Comparison of ENCODE assay signal across 29 mouse cellular contexts in the genomic region with DNA sequence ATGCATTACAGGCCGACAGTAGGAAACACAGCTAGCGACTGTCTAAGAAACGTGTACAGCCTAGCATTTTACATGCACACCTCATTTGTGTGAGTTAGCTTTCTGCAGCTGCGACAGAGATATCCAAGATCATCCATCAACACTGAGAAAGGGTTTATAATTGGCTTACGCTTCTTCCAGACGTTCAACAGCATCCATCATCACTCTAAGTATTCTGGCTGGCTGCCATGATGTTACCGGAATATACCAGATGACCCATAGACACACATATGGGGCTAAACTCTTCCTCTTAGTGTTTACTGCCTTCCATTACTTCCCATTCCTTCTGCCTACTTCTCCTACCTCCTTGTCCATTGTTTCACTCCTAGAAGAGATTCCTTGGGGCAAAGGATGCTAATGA.
DNase-seq lines count a peak whose midpoint lies in the region; ATAC-seq and TF ChIP-seq lines count a peak whose summit lies in the region.
"Had no signal": no experiment of that assay in that cellular context is flagged by ENCODE, and none has a peak within 500 bp of the region (broad histone marks: within the 10 kb centered on the region; RNA-seq: fewer than 3 reads in every experiment).

No protein-coding gene starts in this region.

- no peak for DNase-seq in layer of hippocampus, adult 2 months (ENCODE audit: low spot score in 2 of 2)
- no peak for DNase-seq in layer of hippocampus, postnatal 36 days
- DNase-seq in neural tube, embryonic 11.5 days (ENCODE audit: low spot score), result no peak
- no peak for DNase-seq in neural tube, embryonic 10.5 days (ENCODE audit: extremely low spot score, low spot score)
- DNase-seq in hindbrain, postnatal 0 days (ENCODE audit: low spot score), result peak; percentile 30
- DNase-seq in frontal cortex, postnatal 25 days (ENCODE audit: low spot score in 2 of 2), result no peak
- DNase-seq: adrenal gland, postnatal 14 days; cerebellum, adult 18-20 months; cerebellum, postnatal 10 days; gastrocnemius, adult 2 months; gastrocnemius, postnatal 36 days; heart, adult 2 months; heart, postnatal 4 days; kidney, adult 18-20 months; kidney, postnatal 36 days; liver, embryonic 13.5 days; lung, adult 2 months; lung, postnatal 36 days; spleen, adult 18-20 months; thymus, postnatal 14 days had no signal

- WGBS in neural tube, embryonic 11.5 days, result 67% methylated on average over 7 of the region's 7 CpGs
- 51% methylated on average over 7 of the region's 7 CpGs for WGBS in hindbrain, embryonic 12.5 days
- WGBS in hindbrain, postnatal 0 days, result 42% methylated on average over 7 of the region's 7 CpGs
- WGBS in kidney, embryonic 16.5 days, result 65% methylated on average over 7 of the region's 7 CpGs

- peak overlapping the region; percentile 49; the same call in 1 of the 2 replicates for H3K27ac ChIP-seq in layer of hippocampus, adult 2 months
- 0 out of 2 replicates have a peak overlapping the region, but pooled peaks have one; percentile 42 for H3K27ac ChIP-seq in neural tube, embryonic 11.5 days (ENCODE audit: low read depth, low read length)
- H3K27ac ChIP-seq in hindbrain, embryonic 12.5 days, result peak overlapping the region; percentile 73
- H3K27ac ChIP-seq in hindbrain, postnatal 0 days, result no peak overlapping the region
- H3K27ac ChIP-seq in kidney, embryonic 16.5 days (ENCODE audit: low read length), result no peak overlapping the region
- H3K27ac ChIP-seq: gastrocnemius, adult 2 months; heart, adult 2 months; kidney, embryonic 15.5 days; limb, embryonic 10.5 days; limb, embryonic 15.5 days; liver, embryonic 13.5 days had no signal

- H3K4me2 ChIP-seq in neural tube, embryonic 11.5 days (ENCODE audit: low read depth), result no peak overlapping the region
- no peak overlapping the region for H3K4me2 ChIP-seq in hindbrain, embryonic 12.5 days (replicated peaks)
- H3K4me2 ChIP-seq in hindbrain, postnatal 0 days (ENCODE audit: low read depth, low read length), result no peak overlapping the region
- H3K4me2 ChIP-seq in kidney, embryonic 16.5 days (replicated peaks; ENCODE audit: low read depth, low read length), result no peak overlapping the region
- H3K4me2 ChIP-seq: heart, embryonic 12.5 days; kidney, embryonic 15.5 days; limb, embryonic 15.5 days; liver, embryonic 13.5 days; midbrain, embryonic 11.5 days had no signal

- H3K9me3 ChIP-seq in neural tube, embryonic 11.5 days (ENCODE audit: control insufficient read depth, low read length), result no peaks in the 10 kb centered on the region
- no peaks in the 10 kb centered on the region for H3K9me3 ChIP-seq in hindbrain, embryonic 12.5 days (replicated peaks)
- no peaks in the 10 kb centered on the region for H3K9me3 ChIP-seq in hindbrain, postnatal 0 days (ENCODE audit: low read length)
- no peaks in the 10 kb centered on the region for H3K9me3 ChIP-seq in kidney, embryonic 16.5 days (ENCODE audit: low read length)
- H3K9me3 ChIP-seq: G1E; heart, embryonic 12.5 days; kidney, embryonic 15.5 days; limb, embryonic 10.5 days; limb, embryonic 15.5 days; liver, embryonic 13.5 days had no signal

- no peaks in the 10 kb centered on the region for H3K36me3 ChIP-seq in neural tube, embryonic 11.5 days (ENCODE audit: control insufficient read depth, insufficient read depth, low read length)
- H3K36me3 ChIP-seq in hindbrain, embryonic 12.5 days, result no peaks in the 10 kb centered on the region
- H3K36me3 ChIP-seq in hindbrain, postnatal 0 days (ENCODE audit: insufficient read depth, low read length), result no peaks in the 10 kb centered on the region
- no peaks in the 10 kb centered on the region for H3K36me3 ChIP-seq in kidney, embryonic 16.5 days (ENCODE audit: insufficient read depth, low read length)
- H3K36me3 ChIP-seq: heart, embryonic 12.5 days; kidney, embryonic 15.5 days; limb, embryonic 10.5 days; limb, embryonic 15.5 days; liver, embryonic 13.5 days had no signal

- ATAC-seq in neural tube, embryonic 11.5 days (ENCODE audit: insufficient read depth, low FRiP score, low TSS enrichment), result no peak
- ATAC-seq in hindbrain, embryonic 12.5 days (ENCODE audit: low FRiP score), result peak; percentile 40
- ATAC-seq in hindbrain, postnatal 0 days, result no peak
- ATAC-seq in kidney, embryonic 16.5 days (ENCODE audit: low FRiP score, low TSS enrichment), result no peak
- ATAC-seq: forebrain, embryonic 14.5 days had no signal

- no peaks in the 10 kb centered on the region; the same call in 1 of the 2 replicates for H3K4me1 ChIP-seq in neural tube, embryonic 11.5 days (ENCODE audit: control insufficient read depth, insufficient read depth, low read length)
- peaks cover 17% of the 10 kb centered on the region for H3K4me1 ChIP-seq in hindbrain, embryonic 12.5 days
- H3K4me1 ChIP-seq in hindbrain, postnatal 0 days (ENCODE audit: insufficient read depth, low read length), result peaks cover 4% of the 10 kb centered on the region; the same call in 1 of the 2 replicates
- H3K4me1 ChIP-seq in kidney, embryonic 16.5 days (ENCODE audit: insufficient read depth, low read length), result no peaks in the 10 kb centered on the region
- H3K4me1 ChIP-seq: limb, embryonic 10.5 days; limb, embryonic 15.5 days; liver, embryonic 13.5 days had no signal

- H3K27me3 ChIP-seq in neural tube, embryonic 11.5 days (ENCODE audit: control insufficient read depth, insufficient read depth, low read length), result no peaks in the 10 kb centered on the region
- no peaks in the 10 kb centered on the region for H3K27me3 ChIP-seq in hindbrain, embryonic 12.5 days
- H3K27me3 ChIP-seq in hindbrain, postnatal 0 days (ENCODE audit: insufficient read depth, low read length), result no peaks in the 10 kb centered on the region
- no peaks in the 10 kb centered on the region for H3K27me3 ChIP-seq in kidney, embryonic 16.5 days (ENCODE audit: insufficient read depth, low read length)
- H3K27me3 ChIP-seq: heart, embryonic 12.5 days; kidney, embryonic 15.5 days; limb, embryonic 15.5 days; liver, embryonic 13.5 days had no signal

- H3K4me3 ChIP-seq in layer of hippocampus, adult 2 months, result no peak overlapping the region
- no peak overlapping the region for H3K4me3 ChIP-seq in neural tube, embryonic 11.5 days (ENCODE audit: low read depth, low read length)
- H3K4me3 ChIP-seq in hindbrain, embryonic 12.5 days, result no peak overlapping the region
- H3K4me3 ChIP-seq in hindbrain, postnatal 0 days (ENCODE audit: low read length), result no peak overlapping the region
- H3K4me3 ChIP-seq in kidney, embryonic 16.5 days (ENCODE audit: low read length), result no peak overlapping the region
- H3K4me3 ChIP-seq: gastrocnemius, adult 2 months; heart, adult 2 months; heart, embryonic 12.5 days; kidney, embryonic 15.5 days; limb, embryonic 10.5 days; limb, embryonic 15.5 days; liver, embryonic 13.5 days had no signal

- H3K9ac ChIP-seq in neural tube, embryonic 11.5 days (ENCODE audit: low read length), result no peak overlapping the region; the same call in 1 of the 2 replicates
- no peak overlapping the region for H3K9ac ChIP-seq in hindbrain, embryonic 12.5 days
- no peak overlapping the region for H3K9ac ChIP-seq in hindbrain, postnatal 0 days (replicated peaks; ENCODE audit: low read length)
- H3K9ac ChIP-seq in kidney, embryonic 16.5 days (replicated peaks; ENCODE audit: low read length), result no peak overlapping the region
- H3K9ac ChIP-seq: heart, embryonic 12.5 days; kidney, embryonic 15.5 days; limb, embryonic 15.5 days; liver, embryonic 13.5 days had no signal

- no peak for TF ChIP-seq CTCF in layer of hippocampus, adult 2 months (conservative IDR thresholded peaks at IDR 0.05)
- TF ChIP-seq CTCF in hindbrain, postnatal 0 days (IDR thresholded peaks at IDR 0.05; ENCODE audit: low read depth), result no peak

Comparison
In these comparisons a context has a peak if more than half of its experiments do, and no peak if none do; other contexts are left out.
1. H3K27ac ChIP-seq: peak in layer of hippocampus, adult 2 months (single experiment), neural tube, embryonic 11.5 days (single experiment) and hindbrain, embryonic 12.5 days (single experiment); none in hindbrain, postnatal 0 days (single experiment) and kidney, embryonic 16.5 days (single experiment).